Mouse (Mus musculus) kidney, embryonic 15.5 days (tissue): ENCODE measurements around the gene Kank2. TPM values are rescaled to one million over a fixed set of nuclear protein-coding genes. Genes with fewer than 3 reads are reported as not detected.

ENCODE experiments used
- ATAC-seq: fragments of 200-750 bp; cut with Nextera tagmentation; replicated peaks from 2 replicates; pipeline ENCODE4 v1.8.0; 2017; ENCODE audit warnings: moderate TSS enrichment; ENCODE audit not compliant: low FRiP score
- H3K27ac ChIP-seq: fragments of 300-500 bp; sonication (generic); 2 replicates; pipeline ENCODE4 v1.5.1; 2015; ENCODE audit warnings: mild to moderate bottlenecking, inconsistent platforms
- H3K27me3 ChIP-seq: fragments of 300-500 bp; sonication (generic); 2 replicates; pipeline ENCODE4 v1.6.1; 2015; ENCODE audit warnings: inconsistent platforms
- H3K36me3 ChIP-seq: fragments of 300-500 bp; sonication (generic); 2 replicates; pipeline ENCODE4 v1.6.1; 2015; ENCODE audit warnings: inconsistent platforms
- H3K4me1 ChIP-seq: fragments of 300-500 bp; sonication (generic); 2 replicates; pipeline ENCODE4 v1.6.1; 2015; ENCODE audit warnings: inconsistent platforms
- H3K4me2 ChIP-seq: fragments of 300-500 bp; sonication (generic); 2 replicates; pipeline ENCODE4 v1.6.1; 2015; ENCODE audit warnings: moderate library complexity, mild to moderate bottlenecking, inconsistent platforms
- H3K4me3 ChIP-seq: fragments of 300-500 bp; sonication (generic); replicated peaks from 2 replicates; pipeline ENCODE4 v1.5.1; 2015; ENCODE audit warnings: mild to moderate bottlenecking, inconsistent platforms
- H3K9ac ChIP-seq: fragments of 300-500 bp; sonication (generic); 2 replicates; pipeline ENCODE4 v1.6.1; 2015; ENCODE audit warnings: mild to moderate bottlenecking, inconsistent platforms
- H3K9me3 ChIP-seq: fragments of 300-500 bp; sonication (generic); replicated peaks from 2 replicates; pipeline ENCODE4 v1.6.1; 2016; ENCODE audit warnings: inconsistent platforms
- WGBS: fragments of 180-500 bp; shearing (Covaris S2); methylation state at CpG from one replicate; pipeline ENCODE4 v1.1.7; 2015; ENCODE audit warnings: mixed read lengths; 5-methylcytosine and 5-hydroxymethylcytosine counted together
- polyA plus RNA-seq: library from polyadenylated mRNA; unstranded; fragments of >200 nt; fragmentation: Nextera tagmentation; extraction: Ambion mirVana; gene quantifications from 2 replicates; pipeline ENCODE4 v1.2.1, GENCODE M21; 2015

Kank2 gene
- polyA plus RNA-seq, 1 experiment from 2014 or later: 23.2 TPM

GRCm38 (mm10) chr9:21754516-21755321, 43.8 kb downstream of the Kank2 start:
- no peak for ATAC-seq
- Histone ChIP-seq H3K4me1 (peaks cover 46% of the 10 kb centered on the region), H3K9ac (no peak overlapping the region), H3K9me3 (no peaks in the 10 kb centered on the region), H3K27me3 (no peaks in the 10 kb centered on the region), H3K36me3 (peaks cover 38% of the 10 kb centered on the region), H3K4me3 (no peak overlapping the region), H3K4me2 (no peak overlapping the region), H3K27ac (peak overlapping the region; percentile 60)
- WGBS: 59% methylated on average over 13 of the region's 13 CpGs

- Histone ChIP-seq H3K4me3 (no peak overlapping the region), H3K9ac (no peak overlapping the region), H3K4me1 (peaks cover 39% of the 10 kb centered on the region), H3K27ac (peak overlapping the region; percentile 60; the same call in 1 of the 2 replicates), H3K36me3 (peaks cover 46% of the 10 kb centered on the region), H3K4me2 (no peak overlapping the region), H3K9me3 (no peaks in the 10 kb centered on the region), H3K27me3 (no peaks in the 10 kb centered on the region)
- peak; percentile 41; the same call in 1 of the 2 replicates for ATAC-seq
- WGBS: 50% methylated on average over 2 of the region's 2 CpGs
These were observed 44.5 kb downstream of the Kank2 start for GRCm38 (mm10) chr9:21754003-21754402.

DNA sequence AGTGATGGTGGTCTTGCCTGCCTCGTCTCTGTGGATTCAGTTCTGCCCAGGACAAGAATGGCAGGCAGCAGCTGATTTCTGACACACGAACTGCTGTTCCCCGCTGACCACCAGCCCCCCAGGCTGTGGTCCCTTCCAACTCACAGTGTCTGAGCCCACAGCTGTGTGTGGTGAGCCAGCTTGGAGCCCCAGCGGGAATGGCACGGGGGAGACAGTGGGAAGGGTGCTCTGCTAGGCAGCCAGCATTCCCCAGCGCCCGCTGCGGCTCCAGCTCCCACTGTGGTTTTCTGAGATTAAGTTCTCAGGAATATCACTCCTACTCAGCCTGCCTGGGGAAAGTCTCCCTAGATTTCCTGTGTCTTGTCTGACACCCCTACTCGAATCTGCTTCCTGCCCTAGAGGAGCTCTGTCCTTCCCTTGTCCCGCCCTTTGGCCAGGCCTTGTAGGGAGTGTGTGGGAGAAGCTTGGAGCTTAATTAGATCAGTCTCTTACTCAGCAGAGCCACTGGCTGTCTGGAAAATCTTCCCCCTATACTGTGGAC, 46.2 kb downstream of the Kank2 start:
- Histone ChIP-seq H3K9ac (no peak overlapping the region; the same call in 1 of the 2 replicates), H3K36me3 (peaks cover 57% of the 10 kb centered on the region), H3K9me3 (no peaks in the 10 kb centered on the region), H3K4me2 (no peak overlapping the region), H3K27ac (peak overlapping the region; percentile 78), H3K27me3 (no peaks in the 10 kb centered on the region), H3K4me1 (peaks cover 49% of the 10 kb centered on the region), H3K4me3 (no peak overlapping the region)
- WGBS: 41% methylated on average over 10 of the region's 10 CpGs
- ATAC-seq: peak; percentile 52

GRCm38 (mm10) chr9:21751347-21751746, 47.2 kb downstream of the Kank2 start:
- 70% methylated on average over 6 of the region's 6 CpGs for WGBS
- H3K9ac ChIP-seq: no peak overlapping the region
- H3K27me3 ChIP-seq: no peaks in the 10 kb centered on the region
- ATAC-seq: no peak
- peak overlapping the region; percentile 78; the same call in 1 of the 2 replicates for H3K27ac ChIP-seq
- peaks cover 57% of the 10 kb centered on the region for H3K36me3 ChIP-seq
- peaks cover 51% of the 10 kb centered on the region for H3K4me1 ChIP-seq
- H3K4me2 ChIP-seq: no peak overlapping the region
- H3K9me3 ChIP-seq: no peaks in the 10 kb centered on the region
- H3K4me3 ChIP-seq: no peak overlapping the region

DNA sequence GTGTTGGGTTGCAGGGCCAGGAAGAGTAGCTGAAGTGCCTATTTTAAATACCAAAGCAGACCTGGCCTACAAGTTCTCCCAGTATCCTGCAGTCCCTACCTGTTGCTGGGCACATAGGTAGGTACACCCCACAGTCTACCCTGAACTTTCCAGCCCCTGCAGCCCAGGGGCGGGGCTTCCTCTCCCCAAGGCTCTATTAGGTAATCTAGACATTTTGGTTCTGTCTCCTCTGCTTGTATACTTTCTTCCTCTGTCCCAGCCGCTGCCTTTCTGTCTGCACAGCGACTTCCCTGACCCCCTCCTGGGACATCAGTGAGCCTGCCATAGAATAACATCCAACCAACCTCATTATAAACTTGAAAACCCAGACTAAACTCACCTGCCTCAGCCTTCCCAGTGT, 48.2 kb downstream of the Kank2 start:
- Histone ChIP-seq H3K4me2 (no peak overlapping the region), H3K9me3 (no peaks in the 10 kb centered on the region), H3K27me3 (no peaks in the 10 kb centered on the region), H3K27ac (no peak overlapping the region), H3K9ac (no peak overlapping the region), H3K4me1 (peaks cover 51% of the 10 kb centered on the region), H3K36me3 (peaks cover 59% of the 10 kb centered on the region), H3K4me3 (no peak overlapping the region)
- no peak for ATAC-seq
- 75% methylated on average over 3 of the region's 3 CpGs for WGBS

GRCm38 (mm10) chr9:21749382-21750118, 49.0 kb downstream of the Kank2 start:
- peaks cover 63% of the 10 kb centered on the region for H3K36me3 ChIP-seq
- no peaks in the 10 kb centered on the region for H3K27me3 ChIP-seq
- H3K4me3 ChIP-seq: no peak overlapping the region
- H3K4me1 ChIP-seq: peaks cover 44% of the 10 kb centered on the region
- no peak overlapping the region for H3K4me2 ChIP-seq
- WGBS: 86% methylated on average over 6 of the region's 6 CpGs
- no peak overlapping the region for H3K27ac ChIP-seq
- H3K9ac ChIP-seq: no peak overlapping the region
- no peak for ATAC-seq
- H3K9me3 ChIP-seq: no peaks in the 10 kb centered on the region

DNA sequence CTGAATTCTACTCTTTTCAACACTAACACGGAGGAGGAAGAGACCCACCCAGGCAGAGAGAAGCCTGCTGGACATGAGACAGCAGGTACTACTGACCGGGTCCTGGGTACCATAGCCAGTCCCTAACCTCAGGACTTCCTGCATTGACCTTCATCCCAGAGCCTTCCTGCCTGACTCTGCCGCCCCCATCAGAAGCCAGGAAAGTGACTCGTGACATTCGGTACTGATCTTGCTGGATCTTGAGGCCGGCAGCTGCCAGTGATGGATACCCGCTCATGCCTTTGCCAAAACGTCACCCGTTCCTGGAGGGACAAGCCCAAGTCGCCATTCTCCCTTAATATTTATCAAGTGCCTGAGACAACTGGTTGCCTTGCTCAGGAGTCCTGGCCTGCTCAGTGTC, 50.1 kb downstream of the Kank2 start:
- Histone ChIP-seq H3K9me3 (no peaks in the 10 kb centered on the region), H3K4me2 (no peak overlapping the region), H3K4me1 (peaks cover 34% of the 10 kb centered on the region), H3K4me3 (no peak overlapping the region), H3K27ac (peak overlapping the region; percentile 54), H3K27me3 (no peaks in the 10 kb centered on the region), H3K9ac (no peak overlapping the region), H3K36me3 (peaks cover 71% of the 10 kb centered on the region)
- no peak for ATAC-seq
- WGBS: 81% methylated on average over 10 of the region's 10 CpGs

DNA sequence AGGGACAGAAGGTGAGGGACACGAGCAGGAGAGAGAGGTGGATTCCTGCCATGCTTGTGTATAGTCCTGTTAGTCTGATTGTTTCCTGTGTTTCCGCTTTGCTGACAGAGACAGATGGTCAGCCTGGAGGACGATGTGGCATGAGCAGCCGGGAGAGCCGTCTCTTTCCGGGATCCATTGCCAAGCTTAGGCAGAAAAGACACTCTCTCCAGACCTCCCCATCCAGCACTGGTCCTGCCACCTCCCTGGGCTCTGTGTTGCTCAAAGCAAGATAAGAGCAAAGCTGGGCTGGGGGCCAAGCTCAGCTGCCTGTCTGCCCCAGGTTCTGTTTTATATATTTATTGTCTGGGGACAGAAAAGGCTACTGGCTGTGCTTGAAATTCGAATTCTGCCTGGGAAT, 50.5 kb downstream of the Kank2 start:
- H3K36me3 ChIP-seq: peaks cover 71% of the 10 kb centered on the region
- WGBS: 56% methylated on average over 7 of the region's 7 CpGs
- no peaks in the 10 kb centered on the region for H3K9me3 ChIP-seq
- H3K4me3 ChIP-seq: no peak overlapping the region
- H3K27me3 ChIP-seq: no peaks in the 10 kb centered on the region
- H3K27ac ChIP-seq: peak overlapping the region; percentile 54
- H3K4me1 ChIP-seq: peaks cover 31% of the 10 kb centered on the region
- no peak overlapping the region for H3K4me2 ChIP-seq
- no peak for ATAC-seq
- no peak overlapping the region for H3K9ac ChIP-seq

GRCm38 (mm10) chr9:21747238-21747774, 51.2 kb downstream of the Kank2 start:
- H3K27ac ChIP-seq: no peak overlapping the region
- no peaks in the 10 kb centered on the region for H3K27me3 ChIP-seq
- no peak overlapping the region for H3K4me2 ChIP-seq
- H3K4me3 ChIP-seq: no peak overlapping the region
- H3K9ac ChIP-seq: no peak overlapping the region
- H3K9me3 ChIP-seq: no peaks in the 10 kb centered on the region
- H3K4me1 ChIP-seq: peaks cover 25% of the 10 kb centered on the region
- peaks cover 78% of the 10 kb centered on the region for H3K36me3 ChIP-seq
- 78% methylated on average over 3 of the region's 3 CpGs for WGBS
- ATAC-seq: no peak

DNA sequence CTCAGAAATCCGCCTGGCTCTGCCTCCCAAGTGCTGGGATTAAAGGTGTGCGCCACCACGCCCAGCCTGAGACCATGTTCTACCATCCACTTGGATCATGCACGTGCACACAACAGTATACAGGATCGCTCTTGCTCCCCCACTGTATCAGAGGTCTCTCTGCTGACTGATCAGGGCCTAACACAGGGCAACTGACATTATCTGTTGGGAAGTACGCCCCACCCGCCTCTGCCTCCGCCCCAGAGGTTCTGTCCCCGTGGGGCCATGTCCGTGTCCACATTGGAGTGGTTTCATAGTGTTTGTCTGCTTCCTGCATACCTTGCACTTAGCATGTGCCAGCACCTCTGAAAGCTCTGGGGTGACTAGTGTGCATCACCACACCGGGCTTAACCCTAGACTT, 57.0 kb downstream of the Kank2 start:
- 94% methylated on average over 11 of the region's 11 CpGs for WGBS
- no peak overlapping the region for H3K4me3 ChIP-seq

GRCm38 (mm10) chr9:21740427-21740826, 58.1 kb downstream of the Kank2 start:
- H3K9ac ChIP-seq: no peak overlapping the region
- no peak for ATAC-seq
- 97% methylated on average over 14 of the region's 14 CpGs for WGBS

More for the DNA sequence above, 57.0 kb downstream of the Kank2 start:
- Histone ChIP-seq H3K36me3 (peaks cover 94% of the 10 kb centered on the region), H3K4me2 (no peak overlapping the region), H3K9me3 (no peaks in the 10 kb centered on the region), H3K4me1 (0 out of 2 replicates have a peak, but pooled peaks cover 3% of the 10 kb centered on the region), H3K9ac (no peak overlapping the region), H3K27ac (no peak overlapping the region), H3K27me3 (no peaks in the 10 kb centered on the region)
- ATAC-seq: no peak

GRCm38 (mm10) chr9:21738776-21739175, 59.8 kb downstream of the Kank2 start:
- Histone ChIP-seq H3K9ac (no peak overlapping the region), H3K9me3 (no peaks in the 10 kb centered on the region), H3K4me2 (no peak overlapping the region), H3K4me3 (no peak overlapping the region), H3K27ac (no peak overlapping the region), H3K27me3 (no peaks in the 10 kb centered on the region), H3K36me3 (peaks cover 94% of the 10 kb centered on the region), H3K4me1 (0 out of 2 replicates have a peak, but pooled peaks cover 6% of the 10 kb centered on the region)
- 93% methylated on average over 7 of the region's 7 CpGs for WGBS
- ATAC-seq: no peak

More at GRCm38 (mm10) chr9:21740427-21740826, 58.1 kb downstream of the Kank2 start:
- Histone ChIP-seq H3K4me2 (no peak overlapping the region), H3K4me1 (0 out of 2 replicates have a peak, but pooled peaks cover 6% of the 10 kb centered on the region), H3K4me3 (no peak overlapping the region), H3K27ac (no peak overlapping the region), H3K9me3 (no peaks in the 10 kb centered on the region), H3K27me3 (no peaks in the 10 kb centered on the region), H3K36me3 (peaks cover 94% of the 10 kb centered on the region)
